Mouse (Mus musculus) megakaryocyte, adult 5-6 weeks (primary cell): ENCODE results near the gene Ctcf. TPM values are rescaled to one million over a fixed set of nuclear protein-coding genes. Genes with fewer than 3 reads are reported as not detected.

Source experiments
- ATAC-seq: 2 replicates; pipeline ENCODE4 v1.8.0; 2016; ENCODE audit warnings: mild to moderate bottlenecking, inconsistent platforms; ENCODE audit not compliant: poor library complexity, severe bottlenecking
- total RNA-seq, 2 experiments: library from RNA; stranded (forward) in 1 of 2; stranded (reverse) in 1 of 2; fragments of 153-499, 151-499 nt in 1 of 2; fragments of 221-1000, 200-1000 nt in 1 of 2; gene quantifications; 2 replicates each; pipeline versions ENCODE4 v1.2.3 to v1.2.4; 2015 to 2017

The Ctcf gene
- total RNA-seq, 2 experiments from 2014 or later, result 98.3 to 101 TPM

- ATAC-seq, result no peak
Measured at GRCm38 (mm10) chr8:105617451-105618278, 18.7 kb upstream of the Ctcf start.

DNA sequence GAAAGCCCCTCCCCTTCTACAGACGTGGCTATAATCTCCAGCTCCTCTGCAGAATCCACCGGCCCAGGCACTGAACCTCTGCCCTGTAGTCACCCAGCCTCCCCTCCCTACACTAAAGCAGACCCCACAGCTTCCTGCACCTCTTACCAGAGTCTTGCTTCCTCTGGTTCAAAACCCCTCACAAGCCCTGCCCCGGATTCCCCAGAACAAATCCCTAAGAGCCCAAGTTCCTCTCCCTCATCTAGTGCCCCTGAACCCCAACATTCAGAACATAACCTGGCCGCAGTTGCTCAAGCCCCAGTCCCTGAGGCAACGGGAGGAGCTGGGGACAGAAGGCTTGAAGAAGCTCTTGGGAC lies 18.1 kb upstream of the Ctcf start:
- ATAC-seq, result no peak

DNA sequence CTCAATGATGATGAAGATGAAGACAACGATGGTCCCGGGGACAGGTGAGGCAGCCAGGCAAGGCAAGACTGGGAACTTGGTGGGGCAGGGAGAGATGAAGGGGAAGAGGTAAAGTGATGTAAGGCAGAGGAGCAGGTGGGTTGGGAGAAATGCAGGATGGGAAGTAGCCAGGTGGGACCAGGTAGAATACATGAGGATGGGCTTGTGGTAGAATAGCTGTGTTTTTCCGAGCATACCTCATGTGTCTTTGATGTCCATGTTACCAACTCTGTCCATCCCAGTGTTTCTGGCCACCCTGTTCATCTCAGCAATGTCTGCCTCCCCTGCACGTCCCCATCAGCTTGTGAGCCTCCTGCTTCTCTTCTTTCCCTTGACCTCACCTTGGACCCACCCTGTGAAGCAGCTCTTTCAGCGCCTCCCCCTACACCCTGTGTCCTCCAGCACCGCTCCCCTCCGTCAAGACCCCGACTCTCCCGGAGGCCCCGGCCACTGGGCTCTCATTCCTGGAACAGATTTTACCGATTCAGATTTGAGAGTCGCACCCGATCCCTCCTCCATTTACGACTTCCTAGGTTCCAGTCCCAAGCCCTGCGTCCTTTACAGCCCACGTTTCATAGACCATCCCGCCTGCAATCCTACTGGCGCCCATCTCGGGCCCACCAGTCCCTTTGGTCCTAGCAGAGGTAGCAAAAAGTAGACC lies 17.3 kb upstream of the Ctcf start:
- ATAC-seq, result no peak

- no peak for ATAC-seq
Measured at GRCm38 (mm10) chr8:105620211-105620610, 16.2 kb upstream of the Ctcf start.

DNA sequence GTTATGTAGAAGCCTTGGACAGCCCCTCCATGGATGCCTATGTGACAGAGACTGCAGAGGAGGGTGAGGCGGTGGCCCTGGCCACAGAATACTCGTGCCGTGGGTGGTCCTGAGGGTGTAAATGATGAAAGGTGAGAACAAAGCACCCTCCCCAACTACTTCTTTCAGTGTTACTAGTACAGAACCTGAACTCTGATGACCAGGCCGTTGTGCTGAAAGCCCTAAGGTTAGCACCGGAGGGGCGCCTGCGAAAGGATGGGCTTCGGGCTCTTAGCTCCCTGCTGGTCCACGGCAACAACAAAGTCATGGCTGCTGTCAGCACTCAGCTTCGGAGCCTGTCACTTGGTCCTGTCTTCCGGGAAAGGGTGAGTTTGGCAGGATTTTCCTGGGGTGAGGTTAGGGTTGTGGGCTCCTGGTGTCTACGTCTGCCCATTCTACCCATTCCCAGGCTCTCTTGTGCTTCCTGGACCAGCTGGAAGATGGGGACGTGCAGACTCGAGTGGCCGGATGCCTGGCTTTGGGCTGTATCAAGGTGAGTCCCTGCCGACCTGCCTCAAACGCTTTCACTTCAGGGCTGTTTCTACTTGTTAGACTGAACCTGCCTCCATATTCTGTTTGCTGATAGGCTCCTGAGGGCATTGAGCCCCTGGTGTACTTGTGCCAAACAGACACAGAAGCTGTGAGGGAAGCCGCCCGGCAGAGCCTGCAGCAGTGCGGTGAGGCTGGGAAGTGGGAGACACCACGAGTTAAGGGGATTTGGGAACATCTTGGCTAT lies 15.2 kb upstream of the Ctcf start:
- no peak for ATAC-seq

DNA sequence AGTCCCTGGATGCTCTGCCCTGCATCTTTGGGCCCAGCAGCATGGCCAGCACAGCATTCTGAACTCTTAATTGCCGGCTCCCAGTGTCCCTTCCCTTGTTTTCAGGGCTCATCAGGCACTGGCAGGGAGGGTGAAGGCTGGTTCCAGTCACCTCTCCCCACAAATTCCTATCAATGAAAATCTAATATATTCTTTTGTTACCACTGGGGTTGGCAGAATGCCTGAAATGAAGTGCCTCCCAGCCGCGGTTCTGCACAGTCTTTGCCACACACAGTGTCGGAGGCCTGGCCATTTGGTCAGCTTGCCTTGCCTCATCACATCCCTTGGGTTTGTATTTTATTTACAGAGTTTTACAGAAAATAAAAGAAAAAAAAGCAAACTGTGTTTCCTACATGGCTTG lies 14.5 kb upstream of the Ctcf start:
- ATAC-seq, result no peak

GRCm38 (mm10) chr8:105622421-105622920 lies 13.9 kb upstream of the Ctcf start:
- peak; percentile 96 for ATAC-seq

- peak; percentile 33 for ATAC-seq
Measured at GRCm38 (mm10) chr8:105623118-105623517, 13.2 kb upstream of the Ctcf start.

DNA sequence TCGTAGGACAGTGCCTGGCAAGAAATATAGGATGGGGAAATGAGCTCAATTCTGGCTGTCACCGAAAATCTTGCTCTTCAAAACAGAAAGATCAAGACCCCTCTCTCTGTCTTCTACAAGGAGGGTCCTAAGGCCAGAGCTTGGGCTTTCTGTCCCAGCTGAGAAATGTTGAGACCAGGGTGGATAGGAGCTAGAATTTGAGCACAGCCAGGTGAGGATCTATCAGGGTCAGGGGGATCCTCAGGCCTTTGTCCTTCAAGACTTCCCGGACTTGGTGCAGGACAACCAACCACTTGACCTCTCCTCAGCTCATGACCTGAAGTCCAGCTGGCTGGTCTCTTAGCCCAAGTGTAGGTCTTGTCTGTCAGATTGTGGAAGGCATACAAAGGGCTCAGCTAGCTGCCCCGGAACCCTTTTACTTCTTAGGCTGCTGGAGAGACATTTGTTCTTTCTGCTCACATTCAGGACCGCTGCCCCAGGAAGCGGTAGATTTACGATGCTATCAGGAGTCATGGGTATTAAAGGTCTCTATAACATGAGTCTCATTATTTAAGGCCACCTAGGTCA lies 12.6 kb upstream of the Ctcf start:
- no peak for ATAC-seq

DNA sequence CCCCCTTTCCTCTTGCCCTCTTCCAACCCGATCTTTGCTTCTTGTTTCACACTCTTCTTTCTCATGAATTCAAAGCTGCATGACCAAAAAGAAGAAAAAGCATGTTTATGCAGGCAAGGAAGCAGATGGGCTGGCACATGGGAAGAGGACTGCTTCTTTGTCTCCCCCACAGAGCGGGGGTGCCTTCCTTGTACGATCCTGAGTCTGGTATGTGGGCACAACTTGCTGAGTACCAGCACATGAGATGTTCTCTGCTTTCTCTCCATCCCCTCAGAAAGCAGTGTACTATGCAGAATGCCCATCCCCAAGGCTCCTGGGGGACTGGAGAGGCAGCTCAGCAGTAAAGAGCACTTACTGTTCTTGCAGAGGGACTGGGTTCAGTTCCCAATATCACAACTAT lies 12.0 kb upstream of the Ctcf start:
- ATAC-seq, result no peak

- no peak for ATAC-seq
Measured at GRCm38 (mm10) chr8:105624831-105625230, 11.5 kb upstream of the Ctcf start.

DNA sequence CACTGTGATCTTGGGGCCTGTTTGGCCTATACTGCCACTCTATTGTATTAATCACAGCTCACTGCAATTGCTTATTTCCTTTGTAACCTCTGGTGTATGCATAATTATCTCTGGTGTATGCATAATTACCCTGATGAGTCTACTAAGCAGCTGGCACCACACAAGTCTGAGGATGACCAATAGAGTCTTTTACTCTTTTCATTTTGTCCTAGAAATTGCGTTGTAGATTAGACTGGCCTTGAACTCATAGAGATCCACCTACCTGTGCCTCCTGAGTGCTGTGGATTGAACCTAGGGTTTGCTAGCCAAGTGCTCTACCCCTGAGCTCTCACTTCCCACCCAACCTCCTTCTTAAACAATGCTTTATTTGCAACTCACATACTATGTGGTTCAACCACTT lies 10.3 kb upstream of the Ctcf start:
- no peak for ATAC-seq

DNA sequence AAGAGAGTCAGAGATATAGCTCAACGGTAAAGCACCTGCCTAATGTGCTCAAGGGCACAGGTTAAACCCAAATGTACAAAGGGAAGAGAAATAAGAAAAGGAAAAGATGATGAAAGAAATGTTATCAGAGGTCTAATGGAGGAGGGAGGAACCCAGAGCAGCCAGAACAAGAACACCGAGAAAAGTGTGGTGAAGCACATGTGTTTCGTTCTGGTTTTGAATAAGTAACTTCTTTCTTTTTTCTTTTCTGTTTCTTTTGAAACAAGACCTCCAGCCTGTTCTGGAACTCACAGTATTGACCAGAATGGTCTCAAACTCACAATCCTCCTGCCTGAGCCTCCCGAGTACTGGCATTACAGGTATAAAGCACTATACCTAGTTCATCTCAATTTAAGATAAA lies 7.0 kb upstream of the Ctcf start:
- no peak for ATAC-seq

DNA sequence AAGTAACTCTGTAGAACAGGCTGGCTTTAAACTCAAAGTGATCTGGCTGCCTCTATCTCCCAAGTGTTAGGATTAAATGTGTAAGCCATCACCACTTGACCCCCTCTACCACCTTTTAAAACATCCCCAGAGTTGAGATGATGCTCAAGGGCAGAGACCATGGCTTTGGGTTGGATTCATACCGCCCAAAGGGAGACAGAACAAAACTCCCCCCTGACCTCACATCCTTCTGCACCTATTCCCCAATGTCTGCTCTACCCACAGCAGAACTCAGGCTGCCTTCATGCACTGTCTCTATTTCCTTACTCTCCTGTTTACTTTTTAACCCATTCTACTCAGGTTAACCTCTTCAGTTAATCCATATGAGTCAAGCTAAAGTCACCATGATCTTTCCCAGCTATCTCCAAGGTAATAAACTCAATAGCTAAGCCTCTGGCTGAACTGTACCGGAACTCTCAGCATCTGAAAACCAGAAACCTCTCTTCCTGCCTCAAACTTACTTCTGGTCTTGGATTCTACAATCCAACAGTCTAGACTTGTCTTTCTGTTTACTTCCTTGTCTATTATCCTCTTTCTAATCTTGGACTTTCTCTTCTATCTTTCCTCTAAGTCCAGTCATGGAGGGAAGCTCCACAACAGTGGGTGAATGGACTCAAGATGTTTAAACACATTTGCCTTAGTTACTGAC lies 1.5 kb upstream of the Ctcf start:
- no peak for ATAC-seq

DNA sequence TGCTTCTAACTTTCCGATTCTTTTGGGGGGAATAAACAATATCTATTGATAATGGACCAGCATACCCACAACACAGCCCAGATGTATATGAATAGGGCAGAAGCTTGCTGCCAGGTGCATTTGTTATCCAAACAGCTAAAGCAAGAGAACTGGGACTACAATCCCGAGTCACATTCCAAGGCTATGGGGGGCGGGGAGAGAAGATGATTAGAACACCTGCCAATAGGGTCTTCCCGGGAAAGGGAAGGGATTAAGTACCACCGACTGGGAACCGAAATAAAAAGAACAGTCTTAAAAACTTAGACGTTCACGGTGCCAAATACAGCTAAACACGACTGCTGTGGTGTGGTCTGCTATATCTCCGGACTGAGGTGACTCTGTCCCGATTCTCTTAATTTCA lies 887 bp upstream of the Ctcf start:
- ATAC-seq, result no peak

- peak; percentile 5; the same call in 1 of the 2 replicates for ATAC-seq
Measured at GRCm38 (mm10) chr8:105636963-105637510, 669 bp downstream of the Ctcf start, which contains the start of gene Agrp. Gene Agrp, minus strand, starts transcription at chr8:105637393.

DNA sequence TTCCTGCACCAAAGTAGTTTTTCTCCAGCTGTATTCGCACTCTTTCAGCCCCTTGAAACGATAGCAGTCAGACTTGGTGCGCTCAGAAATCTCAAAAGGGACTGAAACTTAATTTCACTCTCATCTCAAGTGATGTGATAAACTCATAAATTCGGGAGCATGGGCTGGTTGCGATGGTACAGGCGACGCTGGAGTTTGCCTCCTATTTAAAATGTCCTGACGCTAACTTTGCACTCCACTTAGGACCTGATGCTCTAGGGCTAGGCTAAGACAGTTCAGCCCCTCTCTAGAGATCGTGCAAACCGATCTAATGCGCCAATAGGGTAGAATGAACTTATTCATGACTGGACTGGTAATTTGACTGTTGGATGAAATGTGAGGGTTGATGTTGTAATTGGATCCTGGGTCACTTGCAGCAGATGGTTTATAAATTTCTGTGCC lies 1.3 kb downstream of the Ctcf start:
- ATAC-seq, result no peak

DNA sequence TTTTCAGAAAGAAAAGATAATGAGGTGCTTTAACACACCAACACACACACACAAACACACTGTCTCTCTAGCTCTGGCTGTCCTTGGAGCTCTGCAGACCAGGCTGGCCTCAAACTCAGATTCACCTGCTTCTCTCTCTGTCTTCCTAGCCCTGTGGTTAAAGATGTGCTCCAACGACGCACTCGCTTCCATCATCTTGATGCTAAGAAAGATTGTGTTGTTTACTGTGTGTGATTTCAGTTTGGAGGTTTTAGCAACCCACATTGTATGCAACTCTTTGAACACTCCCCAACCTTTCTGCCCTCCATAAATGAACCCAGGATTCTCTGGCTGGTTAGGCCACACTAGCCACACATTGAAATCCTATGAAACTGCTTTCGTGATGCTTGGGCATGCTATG lies 2.1 kb downstream of the Ctcf start:
- ATAC-seq, result no peak

DNA sequence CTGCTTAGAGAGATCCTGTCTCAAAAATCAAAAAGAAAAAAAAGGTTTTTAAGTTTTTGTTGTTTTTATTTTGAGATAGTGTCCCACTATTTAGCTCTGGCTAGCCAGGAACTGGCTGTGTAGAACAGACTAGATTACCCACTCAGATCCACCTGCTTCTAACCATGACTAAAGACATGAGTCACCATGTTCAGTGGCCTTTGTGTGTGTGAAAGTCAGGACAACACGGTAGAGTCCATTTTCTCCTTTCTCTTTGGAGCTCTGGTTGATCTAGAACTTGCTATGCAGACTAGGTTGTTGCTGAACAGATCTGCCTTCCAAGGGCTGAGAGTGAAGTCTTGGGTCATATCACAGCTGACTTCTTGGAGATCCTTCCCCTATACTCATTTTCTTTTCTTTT lies 3.5 kb downstream of the Ctcf start:
- ATAC-seq, result no peak

- ATAC-seq, result no peak
Measured at GRCm38 (mm10) chr8:105640511-105640910, 4.1 kb downstream of the Ctcf start.
